Mouse (Mus musculus) lung, postnatal 0 days (tissue): Measurements from ENCODE around the gene Adcy10.

ENCODE experiments used
- CTCF ChIP-seq: IDR thresholded peaks from 2 replicates; pipeline ENCODE4 v1.5.1; 2016; ENCODE audit warnings: antibody characterized with exemption, mild to moderate bottlenecking
- EP300 ChIP-seq: IDR thresholded peaks from 2 replicates; pipeline ENCODE4 v1.6.1; 2016; ENCODE audit warnings: antibody characterized with exemption, mild to moderate bottlenecking, control low read depth

- TF ChIP-seq CTCF = no peak
- TF ChIP-seq EP300 = no peak
Observed at GRCm38 (mm10) chr1:165594699-165595421, 109.9 kb downstream of the Adcy10 start.
